Mouse (Mus musculus) G1E-ER4 (cell line): ENCODE results near the gene Adamts2. TPM values are rescaled to one million over a fixed set of nuclear protein-coding genes. Genes with fewer than 3 reads are reported as not detected.

Source experiments
- GATA1 ChIP-seq: IDR thresholded peaks from one replicate; pipeline ENCODE4 v1.8.0; 2012; ENCODE audit warnings: low read length, inconsistent platforms
- polyA plus RNA-seq: library from polyadenylated mRNA; stranded (reverse); fragments of >175 nt; gene quantifications from 2 replicates; pipeline ENCODE4 v1.2.3, GENCODE M21; 2012

Gene Adamts2
- polyA plus RNA-seq, 1 experiment, result not detected

DNA sequence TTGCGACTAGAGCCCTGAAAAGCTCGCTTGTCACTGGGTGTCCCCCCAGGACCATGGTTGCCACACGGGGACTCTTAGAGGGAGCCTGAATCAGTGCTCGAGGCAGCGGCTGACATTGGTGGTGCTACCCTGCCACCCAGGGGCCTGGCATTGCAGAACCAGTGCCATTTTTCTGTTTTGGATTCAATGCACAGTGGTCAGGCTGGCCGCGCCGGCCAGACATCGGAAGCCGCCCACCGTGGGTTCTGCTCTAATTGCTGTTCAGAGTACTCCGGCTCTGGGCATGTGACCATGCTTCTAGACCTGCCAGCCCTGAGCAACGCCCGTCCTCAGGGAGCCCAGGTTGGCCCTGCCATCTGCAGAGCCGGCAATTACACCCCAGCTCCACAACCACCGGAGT, 2.5 kb downstream of the Adamts2 start:
- TF ChIP-seq GATA1, result no peak

DNA sequence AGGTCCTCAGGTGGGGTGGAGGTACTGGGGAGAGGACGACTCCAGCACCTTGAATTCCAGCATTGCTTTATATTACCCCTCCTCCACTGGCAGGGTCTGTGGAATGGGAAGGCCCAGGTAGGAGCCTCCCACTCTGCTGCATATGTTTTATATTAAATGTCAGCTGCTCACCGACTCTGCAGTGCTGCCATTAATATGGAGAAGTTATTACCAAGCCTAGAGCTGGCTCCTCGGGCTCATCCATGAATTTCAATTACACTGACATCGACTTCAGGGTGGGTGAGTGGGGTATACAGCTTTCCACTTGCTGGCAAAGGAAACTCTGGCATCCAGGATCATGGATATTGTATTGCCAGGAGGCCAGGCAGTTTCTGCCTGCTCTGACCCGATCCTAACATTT, 9.3 kb downstream of the Adamts2 start:
- TF ChIP-seq GATA1, result no peak

DNA sequence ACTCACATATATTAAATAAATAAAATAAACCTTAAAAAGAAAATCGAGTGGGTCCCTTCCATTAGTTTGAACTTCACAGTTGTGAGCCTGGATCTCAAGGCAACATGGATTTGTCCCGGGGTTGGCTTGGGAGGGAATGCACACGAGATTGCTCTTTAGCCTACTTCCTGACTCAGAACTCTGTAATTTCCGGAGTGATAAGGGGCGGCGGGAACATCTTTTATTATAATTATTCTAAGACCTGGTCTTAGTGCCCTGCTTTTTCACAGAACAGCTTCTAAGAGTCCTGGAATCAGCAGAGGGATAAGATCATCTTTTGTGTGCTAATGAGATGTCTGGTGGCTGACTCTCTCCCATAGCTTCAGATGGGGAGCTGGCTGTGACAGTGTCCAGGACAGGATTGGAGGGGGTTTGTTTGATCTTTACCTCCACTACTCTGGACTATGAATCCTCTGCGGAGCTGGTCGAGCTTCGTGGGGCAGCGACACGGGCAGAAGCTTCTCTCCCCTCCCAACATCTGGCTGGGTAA, 15.2 kb downstream of the Adamts2 start:
- no peak for TF ChIP-seq GATA1

DNA sequence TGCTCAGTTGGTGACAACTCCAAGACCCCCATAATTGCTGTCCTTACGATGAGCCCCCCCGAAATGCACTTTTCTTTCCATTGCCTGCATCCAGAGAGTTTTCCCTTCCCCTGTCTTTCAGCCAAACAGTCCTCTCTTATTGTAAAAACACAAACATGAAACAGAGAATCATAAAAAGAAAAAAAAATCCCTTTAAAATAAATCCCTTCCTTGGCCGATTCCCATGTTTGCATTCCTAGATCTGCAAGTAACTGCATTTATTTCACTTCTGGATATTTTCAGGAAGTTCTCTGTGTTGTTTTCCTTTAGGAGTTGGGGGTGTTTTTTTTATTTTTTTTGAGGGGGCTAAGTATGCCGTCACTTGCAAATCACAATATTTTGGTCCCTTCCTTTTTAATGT, 19.0 kb downstream of the Adamts2 start:
- TF ChIP-seq GATA1, result no peak

DNA sequence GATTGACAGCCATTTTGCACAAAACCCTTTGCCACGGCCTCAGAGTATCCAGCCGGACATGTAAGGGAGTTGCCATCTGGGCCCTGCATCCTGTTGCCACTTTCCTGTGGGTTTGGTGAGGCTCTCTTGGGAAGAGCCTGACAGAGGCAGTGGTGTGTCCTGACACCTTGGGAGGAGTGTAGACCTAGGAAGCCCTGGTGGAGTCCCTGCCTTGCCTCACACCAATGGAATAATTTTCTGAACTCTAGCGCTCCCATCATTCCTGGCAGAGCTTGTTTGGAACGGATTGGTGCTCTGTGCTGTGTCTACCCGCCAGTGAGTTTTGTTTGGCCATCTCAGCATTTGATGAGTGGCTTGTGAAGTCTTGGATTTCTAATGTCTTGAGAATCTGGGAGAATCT, 19.5 kb downstream of the Adamts2 start:
- TF ChIP-seq GATA1, result no peak

DNA sequence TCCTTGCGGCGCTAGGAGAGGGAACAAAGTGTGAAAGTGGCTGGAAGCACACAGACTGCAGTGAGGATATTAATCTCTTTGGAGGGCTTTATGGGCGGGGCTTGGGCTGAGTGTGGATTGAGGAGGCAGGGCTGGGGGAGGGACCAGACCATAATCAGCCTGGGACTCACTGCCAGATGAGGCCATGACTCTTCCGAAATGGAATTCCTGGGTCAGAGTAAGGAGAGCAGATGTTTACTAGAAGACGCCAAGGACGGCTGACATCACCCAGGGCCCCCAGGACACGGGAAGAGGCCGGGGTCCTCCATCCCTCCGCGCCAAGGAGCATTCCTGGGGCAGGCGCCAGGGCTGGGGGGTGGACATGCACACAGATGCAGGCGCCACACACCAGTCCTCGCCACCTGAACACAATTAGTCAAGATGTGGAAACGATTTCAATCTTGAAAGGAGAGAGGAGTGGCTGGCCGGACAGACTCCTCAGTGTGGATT, 20.4 kb downstream of the Adamts2 start:
- TF ChIP-seq GATA1, result no peak

DNA sequence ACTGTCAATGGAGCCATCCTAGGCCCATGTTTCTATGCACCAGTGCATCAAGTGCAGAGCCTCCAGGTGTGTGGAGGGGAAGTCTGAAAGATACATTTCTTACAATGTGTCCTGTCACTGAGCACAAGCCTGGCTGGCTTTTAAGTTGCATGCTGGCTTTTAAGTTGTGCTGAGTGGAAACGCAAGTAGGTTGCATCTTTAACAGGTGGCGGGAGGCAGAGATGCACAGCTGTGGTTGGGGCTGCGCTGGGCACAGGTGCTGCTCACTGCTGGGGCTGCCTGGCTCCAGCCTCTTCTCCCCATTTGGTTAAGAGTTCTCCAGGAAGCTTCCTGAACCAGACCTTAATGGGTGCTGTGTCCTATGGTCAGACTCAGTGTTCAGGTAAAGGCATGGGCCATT, 21.9 kb downstream of the Adamts2 start:
- TF ChIP-seq GATA1, result no peak

DNA sequence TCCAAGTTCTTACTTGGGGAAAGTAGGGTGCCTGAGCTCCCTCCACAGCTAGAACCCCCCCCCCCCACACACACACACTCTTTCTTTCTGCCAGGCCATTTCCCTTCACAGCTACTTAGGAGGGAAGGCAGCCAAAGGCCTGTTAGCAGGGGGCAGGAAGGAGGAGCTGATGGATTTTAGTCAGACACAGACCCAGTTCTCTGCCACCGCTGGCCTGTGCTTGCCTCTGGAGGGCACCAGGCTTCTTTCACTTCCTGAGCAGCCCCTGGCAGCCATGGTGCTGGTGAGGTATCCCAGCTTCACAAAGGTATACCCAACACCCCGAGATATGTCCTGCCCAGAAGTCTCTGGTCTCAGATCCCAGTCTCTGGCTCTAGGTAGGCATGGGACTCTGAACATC, 22.4 kb downstream of the Adamts2 start:
- no peak for TF ChIP-seq GATA1

DNA sequence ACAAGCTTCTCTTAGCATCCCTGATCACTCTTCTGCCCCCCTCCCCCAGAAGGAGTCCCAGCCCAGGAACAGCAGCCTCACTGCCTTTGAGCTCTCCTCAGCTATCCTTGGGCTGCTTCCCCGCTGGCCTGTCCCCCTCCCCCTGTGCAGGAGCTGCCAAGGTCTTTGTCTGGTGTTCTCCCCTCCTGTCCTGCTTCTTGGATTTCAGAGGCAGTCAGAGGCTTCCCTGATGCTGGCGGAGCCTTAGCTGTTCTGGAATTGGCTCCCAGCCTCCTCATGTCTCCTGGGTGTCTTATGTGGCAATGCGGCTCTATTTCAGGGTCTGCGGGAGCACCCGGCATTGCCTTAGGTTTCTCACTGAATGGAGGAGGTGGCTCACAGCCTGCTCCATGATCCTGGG, 22.8 kb downstream of the Adamts2 start:
- no peak for TF ChIP-seq GATA1

DNA sequence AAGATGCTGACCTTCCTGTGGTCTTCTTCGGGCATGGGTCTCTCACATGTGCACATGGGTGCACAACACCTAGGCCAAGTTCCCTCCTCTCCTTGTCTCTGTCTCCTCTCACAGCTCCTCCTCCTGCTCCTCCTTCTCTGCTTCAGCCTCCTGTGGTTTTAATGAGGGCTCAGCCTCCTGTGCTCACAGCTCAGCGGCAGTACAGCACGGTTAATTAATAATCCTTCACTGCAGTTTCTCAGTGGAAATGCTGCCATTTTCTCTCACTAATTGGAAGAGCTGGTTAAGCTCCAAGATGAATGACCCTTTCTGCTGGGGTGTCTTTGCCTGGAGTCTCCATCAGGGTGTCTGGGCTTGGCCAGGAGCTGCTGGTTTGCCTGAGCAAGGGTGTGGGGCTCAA, 27.0 kb downstream of the Adamts2 start:
- TF ChIP-seq GATA1, result no peak

DNA sequence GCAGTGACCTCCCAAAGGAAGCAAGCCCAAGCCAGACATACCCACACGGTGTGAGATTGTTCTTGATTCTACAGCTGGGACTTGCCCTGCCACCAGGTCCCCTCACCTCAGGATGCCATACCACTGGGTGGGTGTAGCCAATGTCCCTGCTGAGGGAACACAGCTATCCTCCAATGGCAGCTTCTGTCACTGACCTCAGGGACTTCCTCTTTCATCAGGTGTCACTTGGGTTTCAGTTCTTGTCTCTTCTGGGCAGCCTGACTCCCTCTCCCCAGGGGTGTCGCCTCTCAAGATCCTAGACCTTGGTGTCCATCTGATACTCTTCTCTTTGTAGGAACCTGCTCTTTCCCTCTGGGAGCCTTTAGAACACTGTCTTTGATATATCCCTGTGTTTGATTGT, 28.6 kb downstream of the Adamts2 start:
- no peak for TF ChIP-seq GATA1

DNA sequence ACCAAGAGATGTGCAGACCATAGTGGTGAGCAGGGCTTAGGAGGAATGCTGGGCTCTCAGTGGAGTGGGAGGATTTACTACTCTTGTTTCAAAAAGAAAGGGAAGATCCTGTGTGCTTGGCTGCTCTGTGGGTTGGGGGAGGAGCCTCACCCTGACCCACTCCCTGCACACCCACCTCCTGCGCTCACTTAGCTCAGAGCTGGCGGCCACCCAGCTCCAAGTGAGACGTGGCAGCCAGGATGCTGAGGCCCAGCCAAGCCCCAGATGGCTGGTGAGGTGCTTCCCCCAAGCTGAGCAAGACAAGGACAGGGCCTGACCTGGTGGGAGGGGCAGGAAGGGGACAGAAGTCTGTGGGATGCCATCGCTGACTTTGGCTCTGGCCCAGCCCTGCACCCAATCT, 30.4 kb downstream of the Adamts2 start:
- no peak for TF ChIP-seq GATA1

DNA sequence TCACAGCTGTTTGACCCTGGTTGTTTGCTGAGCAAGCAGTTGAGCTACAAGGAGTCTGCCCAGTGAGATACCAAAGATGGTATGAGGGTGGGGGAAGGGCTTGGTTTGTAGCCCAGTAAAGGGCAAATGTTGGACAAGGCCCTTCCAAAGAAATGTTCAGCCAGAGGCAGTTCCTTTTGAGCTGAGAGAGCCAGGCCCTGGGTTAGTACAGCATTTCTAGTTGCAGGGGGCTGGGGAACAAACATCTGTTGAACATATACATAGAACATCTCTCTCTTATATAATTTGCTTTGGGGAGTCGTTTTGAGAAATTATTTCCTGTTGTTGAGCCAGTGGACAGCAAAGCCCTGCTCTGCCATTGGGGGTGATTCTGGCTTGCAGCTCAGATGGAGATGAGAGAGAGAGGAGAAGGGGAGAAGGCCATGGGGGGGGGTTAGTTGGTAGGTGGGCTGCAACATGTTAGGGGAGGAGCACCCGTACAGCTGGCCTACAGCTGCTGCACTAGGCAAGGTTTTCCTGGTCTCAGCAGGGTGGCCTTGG, 33.2 kb downstream of the Adamts2 start:
- TF ChIP-seq GATA1, result no peak

DNA sequence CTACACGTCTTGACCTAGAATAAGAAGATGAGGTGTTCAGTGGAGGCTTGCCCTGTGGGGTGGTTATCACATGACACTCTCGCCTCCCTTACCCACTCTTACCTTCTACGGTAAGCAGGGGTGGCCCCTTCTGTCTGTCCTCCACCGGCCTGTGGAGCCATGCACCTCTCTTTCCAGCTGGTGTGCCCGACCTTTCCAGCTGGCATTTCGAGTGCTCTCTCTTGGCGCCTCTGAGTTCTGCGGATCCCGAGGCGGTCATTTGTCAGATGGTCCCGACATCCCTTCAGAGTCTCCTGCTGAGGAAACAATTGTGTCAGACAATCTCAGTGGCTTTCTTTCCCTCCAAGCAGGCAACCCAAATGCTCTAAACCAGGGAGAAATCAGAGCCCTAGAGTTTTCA, 35.1 kb downstream of the Adamts2 start:
- TF ChIP-seq GATA1, result no peak

DNA sequence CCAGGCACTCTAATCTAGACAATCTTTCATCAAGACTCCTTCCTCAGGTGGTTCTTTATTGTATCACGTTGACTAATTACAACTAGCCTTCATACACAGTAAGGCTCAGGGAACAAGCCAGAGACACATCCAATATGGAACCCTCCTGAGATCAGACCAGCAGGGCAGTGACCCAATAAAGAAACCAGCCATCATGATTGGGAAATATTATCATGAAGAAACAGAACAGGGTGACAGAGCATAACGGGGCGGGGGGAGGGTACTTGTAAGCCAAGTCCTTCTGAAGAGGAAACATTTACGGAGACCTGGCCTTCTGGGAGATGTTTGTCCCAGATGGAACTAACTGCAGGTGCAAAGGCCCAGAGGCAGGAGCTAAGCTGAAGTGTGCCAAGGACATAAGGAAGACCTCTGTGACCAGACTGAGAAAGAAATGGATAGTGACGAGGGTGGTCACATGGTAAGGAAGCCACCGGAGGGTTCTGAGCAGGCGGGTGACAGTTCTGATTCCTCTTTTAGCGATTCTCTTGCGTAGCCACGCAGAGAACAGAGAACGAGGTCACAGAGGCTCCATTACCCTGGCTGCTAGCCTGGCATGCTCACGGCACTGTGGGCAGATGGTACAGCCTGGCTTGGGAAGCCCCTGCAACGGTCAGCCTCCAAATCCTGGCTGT, 36.4 kb downstream of the Adamts2 start:
- TF ChIP-seq GATA1, result no peak

DNA sequence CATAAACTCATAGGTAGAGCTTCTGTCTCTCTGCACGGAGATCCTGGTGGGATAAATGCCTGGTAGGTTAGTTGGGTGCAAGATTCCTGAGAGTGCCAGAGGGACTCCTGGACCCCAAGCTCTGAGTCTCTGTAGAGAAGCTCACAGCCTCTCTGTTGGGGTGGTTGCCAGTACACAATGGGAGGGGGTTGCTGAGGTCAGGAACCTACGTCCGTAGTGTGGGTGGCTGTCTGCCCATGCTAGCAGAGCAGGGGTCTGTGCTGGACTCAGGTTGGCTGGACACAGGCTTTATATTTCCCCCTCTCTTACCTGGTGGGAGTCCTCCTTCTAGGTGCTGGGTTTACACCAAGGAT, 37.0 kb downstream of the Adamts2 start:
- TF ChIP-seq GATA1, result no peak

DNA sequence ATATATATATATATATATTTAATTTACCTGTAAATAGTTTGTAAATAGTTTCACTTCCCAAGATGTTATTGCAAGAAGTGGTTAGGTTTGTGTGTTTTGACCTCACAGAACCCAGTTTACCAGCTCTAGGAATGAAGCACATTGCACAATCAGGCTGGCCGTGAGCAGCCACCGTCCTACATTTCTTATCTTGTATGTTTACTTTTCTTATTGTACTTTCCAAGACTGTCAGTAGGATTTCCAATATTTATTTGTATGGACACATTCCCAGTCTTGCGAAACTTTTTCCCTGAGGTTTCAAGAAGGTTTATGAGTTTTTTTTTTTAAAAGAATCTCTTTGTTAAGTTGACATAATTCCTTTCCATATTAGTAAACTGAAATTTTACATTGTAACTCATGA, 40.7 kb downstream of the Adamts2 start:
- TF ChIP-seq GATA1, result no peak
